Mouse (Mus musculus): ENCODE measurements around the gene Kdelr3. TPM values are rescaled to one million over a fixed set of nuclear protein-coding genes. Genes with fewer than 3 reads are reported as not detected.
A peak's percentile ranks its signal among the peaks of the same experiment; 100 is the strongest.

Gene Kdelr3
- 11.8 and 13.7 TPM in 2 replicates for polyA plus RNA-seq (2014; fragmentation: Nextera tagmentation; extraction: Ambion mirVana)

GRCm38 (mm10) chr15:79516171-79517096 lies at the start of gene Kdelr3:
Gene Kdelr3 (plus strand): TSS chr15:79516411.
- peak within 1 kb of the TSS; percentile 96 for H3K4me2 ChIP-seq (ENCODE audit: low read depth, low read length)
- H3K4me1 ChIP-seq (ENCODE audit: control insufficient read depth, insufficient read depth, low read length) = no peaks in the 10 kb centered on the region; the same call in 1 of the 2 replicates
- H3K9ac ChIP-seq (replicated peaks; ENCODE audit: low read length) = peak within 1 kb of the TSS; percentile 63
- H3K27ac ChIP-seq (replicated peaks; ENCODE audit: low read depth, low read length) = no peak within 1 kb of the TSS
- H3K9me3 ChIP-seq (replicated peaks; ENCODE audit: control insufficient read depth, low read length) = no peaks in the 10 kb centered on the region
- 1% methylated on average over 54 of the region's 71 CpGs for WGBS
- DNase-seq (ENCODE audit: low spot score) = peak; percentile 64
- no peak for ATAC-seq (replicated peaks; ENCODE audit: insufficient number of reproducible peaks, low FRiP score, low TSS enrichment, low read depth)
- H3K4me3 ChIP-seq (ENCODE audit: low read depth, low read length) = peak within 1 kb of the TSS; percentile 60
- no peaks in the 10 kb centered on the region for H3K36me3 ChIP-seq (replicated peaks; ENCODE audit: control insufficient read depth, insufficient read depth, low read depth, low read length)
- H3K27me3 ChIP-seq (ENCODE audit: control insufficient read depth, insufficient read depth, low read length) = peaks cover 41% of the 10 kb centered on the region

- Histone ChIP-seq H3K4me2 (ENCODE audit: low read depth, low read length) (no peak overlapping the region), H3K9ac (replicated peaks; ENCODE audit: low read length) (no peak overlapping the region), H3K36me3 (replicated peaks; ENCODE audit: control insufficient read depth, insufficient read depth, low read depth, low read length) (no peaks in the 10 kb centered on the region), H3K4me3 (ENCODE audit: low read depth, low read length) (no peak overlapping the region), H3K27ac (replicated peaks; ENCODE audit: low read depth, low read length) (no peak overlapping the region), H3K27me3 (ENCODE audit: control insufficient read depth, insufficient read depth, low read length) (peaks cover 2% of the 10 kb centered on the region; the same call in 1 of the 2 replicates), H3K9me3 (replicated peaks; ENCODE audit: control insufficient read depth, low read length) (no peaks in the 10 kb centered on the region), H3K4me1 (ENCODE audit: control insufficient read depth, insufficient read depth, low read length) (no peaks in the 10 kb centered on the region)
- ATAC-seq (replicated peaks; ENCODE audit: insufficient number of reproducible peaks, low FRiP score, low TSS enrichment, low read depth) (peak; percentile 88), DNase-seq (ENCODE audit: low spot score) (peak; percentile 91)
- WGBS = 5% methylated on average over 18 of the region's 18 CpGs
Measured at GRCm38 (mm10) chr15:79466601-79467286, 49.5 kb upstream of the Kdelr3 start.

- H3K27ac ChIP-seq (replicated peaks; ENCODE audit: low read depth, low read length) = no peak overlapping the region
- no peaks in the 10 kb centered on the region for H3K4me1 ChIP-seq (ENCODE audit: control insufficient read depth, insufficient read depth, low read length)
- DNase-seq (ENCODE audit: low spot score) (no peak), ATAC-seq (replicated peaks; ENCODE audit: insufficient number of reproducible peaks, low FRiP score, low TSS enrichment, low read depth) (no peak)
- 63% methylated on average over 5 of the region's 5 CpGs for WGBS
- no peak overlapping the region for H3K4me3 ChIP-seq (ENCODE audit: low read depth, low read length)
- no peaks in the 10 kb centered on the region for H3K36me3 ChIP-seq (replicated peaks; ENCODE audit: control insufficient read depth, insufficient read depth, low read depth, low read length)
- no peak overlapping the region for H3K4me2 ChIP-seq (ENCODE audit: low read depth, low read length)
- H3K9me3 ChIP-seq (replicated peaks; ENCODE audit: control insufficient read depth, low read length) = no peaks in the 10 kb centered on the region
- H3K27me3 ChIP-seq (ENCODE audit: control insufficient read depth, insufficient read depth, low read length) = peaks cover 2% of the 10 kb centered on the region; the same call in 1 of the 2 replicates
- H3K9ac ChIP-seq (replicated peaks; ENCODE audit: low read length) = no peak overlapping the region
Measured at GRCm38 (mm10) chr15:79469577-79469976, 46.6 kb upstream of the Kdelr3 start.

GRCm38 (mm10) chr15:79470583-79470982 lies 45.6 kb upstream of the Kdelr3 start:
- WGBS = 31% methylated on average over 17 of the region's 17 CpGs
- Histone ChIP-seq H3K4me1 (ENCODE audit: control insufficient read depth, insufficient read depth, low read length) (no peaks in the 10 kb centered on the region), H3K27me3 (ENCODE audit: control insufficient read depth, insufficient read depth, low read length) (peaks cover 2% of the 10 kb centered on the region; the same call in 1 of the 2 replicates), H3K27ac (replicated peaks; ENCODE audit: low read depth, low read length) (no peak overlapping the region), H3K4me2 (ENCODE audit: low read depth, low read length) (no peak overlapping the region), H3K9ac (replicated peaks; ENCODE audit: low read length) (no peak overlapping the region; the same call in 1 of the 2 replicates), H3K36me3 (replicated peaks; ENCODE audit: control insufficient read depth, insufficient read depth, low read depth, low read length) (no peaks in the 10 kb centered on the region), H3K4me3 (ENCODE audit: low read depth, low read length) (no peak overlapping the region; the same call in 1 of the 2 replicates), H3K9me3 (replicated peaks; ENCODE audit: control insufficient read depth, low read length) (no peaks in the 10 kb centered on the region)
- ATAC-seq (replicated peaks; ENCODE audit: insufficient number of reproducible peaks, low FRiP score, low TSS enrichment, low read depth) (no peak), DNase-seq (ENCODE audit: low spot score) (peak; percentile 49)

GRCm38 (mm10) chr15:79471095-79471494 lies 45.1 kb upstream of the Kdelr3 start:
- H3K4me3 ChIP-seq (ENCODE audit: low read depth, low read length) = no peak overlapping the region; the same call in 1 of the 2 replicates
- no peaks in the 10 kb centered on the region for H3K9me3 ChIP-seq (replicated peaks; ENCODE audit: control insufficient read depth, low read length)
- DNase-seq (ENCODE audit: low spot score) (no peak), ATAC-seq (replicated peaks; ENCODE audit: insufficient number of reproducible peaks, low FRiP score, low TSS enrichment, low read depth) (no peak)
- WGBS = 53% methylated on average over 10 of the region's 10 CpGs
- peaks cover 2% of the 10 kb centered on the region; the same call in 1 of the 2 replicates for H3K27me3 ChIP-seq (ENCODE audit: control insufficient read depth, insufficient read depth, low read length)
- no peaks in the 10 kb centered on the region for H3K36me3 ChIP-seq (replicated peaks; ENCODE audit: control insufficient read depth, insufficient read depth, low read depth, low read length)
- H3K4me2 ChIP-seq (ENCODE audit: low read depth, low read length) = no peak overlapping the region
- no peak overlapping the region for H3K27ac ChIP-seq (replicated peaks; ENCODE audit: low read depth, low read length)
- no peaks in the 10 kb centered on the region for H3K4me1 ChIP-seq (ENCODE audit: control insufficient read depth, insufficient read depth, low read length)
- H3K9ac ChIP-seq (replicated peaks; ENCODE audit: low read length) = no peak overlapping the region

- Histone ChIP-seq H3K36me3 (replicated peaks; ENCODE audit: control insufficient read depth, insufficient read depth, low read depth, low read length) (no peaks in the 10 kb centered on the region), H3K27me3 (ENCODE audit: control insufficient read depth, insufficient read depth, low read length) (0 out of 2 replicates have a peak, but pooled peaks cover 2% of the 10 kb centered on the region), H3K4me2 (ENCODE audit: low read depth, low read length) (no peak overlapping the region), H3K4me3 (ENCODE audit: low read depth, low read length) (no peak overlapping the region), H3K9ac (replicated peaks; ENCODE audit: low read length) (no peak overlapping the region), H3K4me1 (ENCODE audit: control insufficient read depth, insufficient read depth, low read length) (no peaks in the 10 kb centered on the region), H3K9me3 (replicated peaks; ENCODE audit: control insufficient read depth, low read length) (no peaks in the 10 kb centered on the region), H3K27ac (replicated peaks; ENCODE audit: low read depth, low read length) (no peak overlapping the region)
- ATAC-seq (replicated peaks; ENCODE audit: insufficient number of reproducible peaks, low FRiP score, low TSS enrichment, low read depth) (no peak), DNase-seq (ENCODE audit: low spot score) (no peak)
- WGBS = 89% methylated on average over 5 of the region's 5 CpGs
Measured at GRCm38 (mm10) chr15:79473042-79473441, 43.2 kb upstream of the Kdelr3 start.

- no peaks in the 10 kb centered on the region for H3K4me1 ChIP-seq (ENCODE audit: control insufficient read depth, insufficient read depth, low read length)
- no peak overlapping the region for H3K4me2 ChIP-seq (ENCODE audit: low read depth, low read length)
- H3K9me3 ChIP-seq (replicated peaks; ENCODE audit: control insufficient read depth, low read length) = no peaks in the 10 kb centered on the region
- 0 out of 2 replicates have a peak, but pooled peaks cover 2% of the 10 kb centered on the region for H3K27me3 ChIP-seq (ENCODE audit: control insufficient read depth, insufficient read depth, low read length)
- no peak overlapping the region for H3K27ac ChIP-seq (replicated peaks; ENCODE audit: low read depth, low read length)
- DNase-seq (ENCODE audit: low spot score) (no peak), ATAC-seq (replicated peaks; ENCODE audit: insufficient number of reproducible peaks, low FRiP score, low TSS enrichment, low read depth) (no peak)
- H3K36me3 ChIP-seq (replicated peaks; ENCODE audit: control insufficient read depth, insufficient read depth, low read depth, low read length) = no peaks in the 10 kb centered on the region
- WGBS = 52% methylated on average over 12 of the region's 12 CpGs
- H3K4me3 ChIP-seq (ENCODE audit: low read depth, low read length) = no peak overlapping the region
- H3K9ac ChIP-seq (replicated peaks; ENCODE audit: low read length) = no peak overlapping the region
Measured at GRCm38 (mm10) chr15:79473638-79474355, 42.4 kb upstream of the Kdelr3 start.

All from embryonic facial prominence, embryonic 11.5 days (tissue).